Mouse (Mus musculus): ENCODE measurements at regions not wholly inside any gene's neighbourhood (a gene's known extent, or its start where the extent isn't known, plus 50 kb on each side); places are given as distances from the start of the nearest gene placed in this dataset.

- H3K27ac ChIP-seq (ENCODE audit: low read length) = no peak overlapping the region
- H3K4me2 ChIP-seq (ENCODE audit: low read depth, low read length) = no peak overlapping the region
- H3K36me3 ChIP-seq (ENCODE audit: control insufficient read depth, insufficient read depth) = no peaks in the 10 kb centered on the region
- H3K4me3 ChIP-seq (ENCODE audit: low read depth, low read length) = no peak overlapping the region
- no peaks in the 10 kb centered on the region for H3K9me3 ChIP-seq (replicated peaks; ENCODE audit: control insufficient read depth, low read length)
- 80% methylated on average over 13 of the region's 13 CpGs for whole genome bisulfite sequencing (ENCODE audit: insufficient replicate concordance)
- no peak overlapping the region for H3K9ac ChIP-seq (ENCODE audit: low read depth, low read length)
- H3K4me1 ChIP-seq (ENCODE audit: control insufficient read depth, low read depth, low read length) = no peaks in the 10 kb centered on the region
- no peaks in the 10 kb centered on the region; the same call in 1 of the 2 replicates for H3K27me3 ChIP-seq (ENCODE audit: control insufficient read depth, insufficient read depth, low read depth, low read length)
- ATAC-seq (ENCODE audit: low read depth) = no peak
Observed at GRCm38 (mm10) chr17:66223711-66224110, 100.4 kb downstream of the Ddx11 start.

GRCm38 (mm10) chr17:66224241-66224640 is 100.9 kb downstream of the Ddx11 start:
- no peak overlapping the region for H3K9ac ChIP-seq (ENCODE audit: low read depth, low read length)
- H3K4me1 ChIP-seq (ENCODE audit: control insufficient read depth, low read depth, low read length) = no peaks in the 10 kb centered on the region
- H3K4me3 ChIP-seq (ENCODE audit: low read depth, low read length) = no peak overlapping the region
- H3K4me2 ChIP-seq (ENCODE audit: low read depth, low read length) = no peak overlapping the region
- H3K27ac ChIP-seq (ENCODE audit: low read length) = no peak overlapping the region
- H3K9me3 ChIP-seq (replicated peaks; ENCODE audit: control insufficient read depth, low read length) = no peaks in the 10 kb centered on the region
- 43% methylated on average over 7 of the region's 7 CpGs for WGBS (ENCODE audit: insufficient replicate concordance)
- H3K27me3 ChIP-seq (ENCODE audit: control insufficient read depth, insufficient read depth, low read depth, low read length) = no peaks in the 10 kb centered on the region; the same call in 1 of the 2 replicates
- H3K36me3 ChIP-seq (ENCODE audit: control insufficient read depth, insufficient read depth) = no peaks in the 10 kb centered on the region
- ATAC-seq (ENCODE audit: low read depth) = no peak

- Histone ChIP-seq H3K4me3 (ENCODE audit: low read depth, low read length) (no peak overlapping the region), H3K9me3 (replicated peaks; ENCODE audit: control insufficient read depth, low read length) (no peaks in the 10 kb centered on the region), H3K27ac (ENCODE audit: low read length) (no peak overlapping the region), H3K36me3 (ENCODE audit: control insufficient read depth, insufficient read depth) (no peaks in the 10 kb centered on the region), H3K4me1 (ENCODE audit: control insufficient read depth, low read depth, low read length) (no peaks in the 10 kb centered on the region), H3K4me2 (ENCODE audit: low read depth, low read length) (no peak overlapping the region), H3K9ac (ENCODE audit: low read depth, low read length) (no peak overlapping the region), H3K27me3 (ENCODE audit: control insufficient read depth, insufficient read depth, low read depth, low read length) (no peaks in the 10 kb centered on the region)
- no peak for ATAC-seq (ENCODE audit: low read depth)
- WGBS (ENCODE audit: insufficient replicate concordance) = 64% methylated on average over 8 of the region's 8 CpGs
Observed at GRCm38 (mm10) chr17:66232391-66232790, 109.1 kb downstream of the Ddx11 start.

GRCm38 (mm10) chr17:66232891-66233421 is 109.6 kb downstream of the Ddx11 start:
- no peak overlapping the region for H3K4me2 ChIP-seq (ENCODE audit: low read depth, low read length)

GRCm38 (mm10) chr17:66233451-66233951 is 110.2 kb downstream of the Ddx11 start:
- H3K4me3 ChIP-seq (ENCODE audit: low read depth, low read length) = no peak overlapping the region
- no peaks in the 10 kb centered on the region for H3K36me3 ChIP-seq (ENCODE audit: control insufficient read depth, insufficient read depth)
- no peaks in the 10 kb centered on the region for H3K4me1 ChIP-seq (ENCODE audit: control insufficient read depth, low read depth, low read length)
- no peak overlapping the region for H3K27ac ChIP-seq (ENCODE audit: low read length)
- H3K27me3 ChIP-seq (ENCODE audit: control insufficient read depth, insufficient read depth, low read depth, low read length) = no peaks in the 10 kb centered on the region
- H3K4me2 ChIP-seq (ENCODE audit: low read depth, low read length) = no peak overlapping the region
- no peak overlapping the region for H3K9ac ChIP-seq (ENCODE audit: low read depth, low read length)
- ATAC-seq (ENCODE audit: low read depth) = no peak
- H3K9me3 ChIP-seq (replicated peaks; ENCODE audit: control insufficient read depth, low read length) = no peaks in the 10 kb centered on the region
- 39% methylated on average over 12 of the region's 12 CpGs for WGBS (ENCODE audit: insufficient replicate concordance)

More at GRCm38 (mm10) chr17:66232891-66233421, 109.6 kb downstream of the Ddx11 start:
- no peaks in the 10 kb centered on the region for H3K9me3 ChIP-seq (replicated peaks; ENCODE audit: control insufficient read depth, low read length)
- no peak overlapping the region for H3K4me3 ChIP-seq (ENCODE audit: low read depth, low read length)
- no peak for ATAC-seq (ENCODE audit: low read depth)
- H3K9ac ChIP-seq (ENCODE audit: low read depth, low read length) = no peak overlapping the region
- WGBS (ENCODE audit: insufficient replicate concordance) = 48% methylated on average over 18 of the region's 18 CpGs
- no peaks in the 10 kb centered on the region for H3K27me3 ChIP-seq (ENCODE audit: control insufficient read depth, insufficient read depth, low read depth, low read length)
- H3K27ac ChIP-seq (ENCODE audit: low read length) = no peak overlapping the region
- H3K36me3 ChIP-seq (ENCODE audit: control insufficient read depth, insufficient read depth) = no peaks in the 10 kb centered on the region
- no peaks in the 10 kb centered on the region for H3K4me1 ChIP-seq (ENCODE audit: control insufficient read depth, low read depth, low read length)

GRCm38 (mm10) chr17:66234432-66234831 is 111.1 kb downstream of the Ddx11 start:
- no peaks in the 10 kb centered on the region for H3K36me3 ChIP-seq (ENCODE audit: control insufficient read depth, insufficient read depth)
- no peak overlapping the region for H3K9ac ChIP-seq (ENCODE audit: low read depth, low read length)
- WGBS (ENCODE audit: insufficient replicate concordance) = 71% methylated on average over 19 of the region's 19 CpGs
- no peak overlapping the region for H3K4me3 ChIP-seq (ENCODE audit: low read depth, low read length)
- no peak for ATAC-seq (ENCODE audit: low read depth)
- H3K9me3 ChIP-seq (replicated peaks; ENCODE audit: control insufficient read depth, low read length) = no peaks in the 10 kb centered on the region
- no peak overlapping the region for H3K4me2 ChIP-seq (ENCODE audit: low read depth, low read length)
- peaks cover 3% of the 10 kb centered on the region; the same call in 1 of the 2 replicates for H3K27me3 ChIP-seq (ENCODE audit: control insufficient read depth, insufficient read depth, low read depth, low read length)
- H3K27ac ChIP-seq (ENCODE audit: low read length) = no peak overlapping the region
- H3K4me1 ChIP-seq (ENCODE audit: control insufficient read depth, low read depth, low read length) = no peaks in the 10 kb centered on the region

- 7% methylated on average over 19 of the region's 19 CpGs for WGBS (ENCODE audit: insufficient replicate concordance)
- no peak for ATAC-seq (ENCODE audit: low read depth)
- H3K36me3 ChIP-seq (ENCODE audit: control insufficient read depth, insufficient read depth) = no peaks in the 10 kb centered on the region
- H3K27me3 ChIP-seq (ENCODE audit: control insufficient read depth, insufficient read depth, low read depth, low read length) = peaks cover 3% of the 10 kb centered on the region; the same call in 1 of the 2 replicates
- no peak overlapping the region for H3K4me2 ChIP-seq (ENCODE audit: low read depth, low read length)
- H3K4me1 ChIP-seq (ENCODE audit: control insufficient read depth, low read depth, low read length) = no peaks in the 10 kb centered on the region
- no peak overlapping the region for H3K9ac ChIP-seq (ENCODE audit: low read depth, low read length)
- H3K27ac ChIP-seq (ENCODE audit: low read length) = no peak overlapping the region
- no peaks in the 10 kb centered on the region for H3K9me3 ChIP-seq (replicated peaks; ENCODE audit: control insufficient read depth, low read length)
- no peak overlapping the region for H3K4me3 ChIP-seq (ENCODE audit: low read depth, low read length)
Observed at GRCm38 (mm10) chr17:66235096-66235805, 111.9 kb downstream of the Ddx11 start.

GRCm38 (mm10) chr17:66235806-66236335 is 112.6 kb downstream of the Ddx11 start:
- no peak overlapping the region for H3K4me2 ChIP-seq (ENCODE audit: low read depth, low read length)
- no peak overlapping the region for H3K9ac ChIP-seq (ENCODE audit: low read depth, low read length)
- ATAC-seq (ENCODE audit: low read depth) = no peak
- 70% methylated on average over 15 of the region's 15 CpGs for whole genome bisulfite sequencing (ENCODE audit: insufficient replicate concordance)
- H3K9me3 ChIP-seq (replicated peaks; ENCODE audit: control insufficient read depth, low read length) = no peaks in the 10 kb centered on the region
- H3K27me3 ChIP-seq (ENCODE audit: control insufficient read depth, insufficient read depth, low read depth, low read length) = peaks cover 3% of the 10 kb centered on the region; the same call in 1 of the 2 replicates
- H3K27ac ChIP-seq (ENCODE audit: low read length) = no peak overlapping the region
- no peaks in the 10 kb centered on the region for H3K4me1 ChIP-seq (ENCODE audit: control insufficient read depth, low read depth, low read length)
- no peaks in the 10 kb centered on the region for H3K36me3 ChIP-seq (ENCODE audit: control insufficient read depth, insufficient read depth)
- H3K4me3 ChIP-seq (ENCODE audit: low read depth, low read length) = no peak overlapping the region
